Mouse (Mus musculus) neural tube, postnatal 0 days (tissue): ENCODE results near the gene Olfr700. TPM values are rescaled to one million over a fixed set of nuclear protein-coding genes. Genes with fewer than 3 reads are reported as not detected.

Experiments used
- polyA plus RNA-seq: library from polyadenylated mRNA; unstranded; fragments of >200 nt; fragmentation: Nextera tagmentation; extraction: Ambion mirVana; gene quantifications from 2 replicates; pipeline ENCODE4 v1.2.1, GENCODE M21; 2015

Gene Olfr700
- not detected in 2 replicates for polyA plus RNA-seq

GRCm38 (mm10) chr7:106808734-106809133, at the start of gene Olfr700:
TSS of gene Olfr700 (minus strand) at chr7:106808834.

GRCm38 (mm10) chr7:106843060-106843459, 34.4 kb upstream of the Olfr700 start, which contains the start of gene Olfr703:
TSS of gene Olfr703 (plus strand) at chr7:106843360.

DNA sequence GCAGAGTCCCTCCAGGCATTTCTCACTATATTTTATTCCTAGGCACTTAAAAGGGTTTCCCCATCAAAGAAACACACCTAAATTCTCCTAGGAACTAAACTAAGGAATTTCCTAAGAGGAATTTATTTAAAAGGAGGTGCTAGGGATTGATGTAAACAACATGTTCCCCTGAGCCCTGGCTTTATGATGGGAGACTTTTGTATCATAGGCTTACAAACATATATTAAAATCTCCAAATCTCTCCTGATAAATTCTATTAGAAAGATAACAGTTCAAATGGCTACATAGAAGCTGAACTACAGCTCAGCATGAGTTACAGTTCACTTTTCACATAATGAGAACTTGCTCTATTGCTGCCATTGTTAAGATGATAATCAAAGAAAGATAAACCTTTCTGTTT, 25.2 kb upstream of the Olfr700 start, which contains the start of gene Olfr702:
Gene Olfr702 (minus strand): TSS at position 101 of the 400 bp plus-strand sequence.

GRCm38 (mm10) chr7:106813829-106814228, 5.2 kb upstream of the Olfr700 start, which contains the start of gene Olfr701:
TSS of gene Olfr701 (plus strand) at chr7:106814129.

GRCm38 (mm10) chr7:106793098-106793497, 15.5 kb downstream of the Olfr700 start, which contains the start of gene Olfr699:
TSS of gene Olfr699 (minus strand) at chr7:106793198.

Other genes with a start within 250 kb of the Olfr700 start
- gene Olfr693, start 128.2 kb downstream of the Olfr700 start, polyA plus RNA-seq: 0.05 TPM in 1 of 2 replicates, not detected in the other
- gene Olfr694, start 117.0 kb downstream of the Olfr700 start, polyA plus RNA-seq: not detected in 2 replicates
- not detected in 2 replicates for gene Olfr695, start 92.4 kb downstream of the Olfr700 start, polyA plus RNA-seq
- gene Olfr697, start 66.4 kb downstream of the Olfr700 start, polyA plus RNA-seq: not detected in 2 replicates
- not detected in 2 replicates for gene Olfr698, start 53.4 kb downstream of the Olfr700 start, polyA plus RNA-seq
- gene Olfr699, start 15.6 kb downstream of the Olfr700 start, polyA plus RNA-seq: not detected in 2 replicates
- gene Olfr701, start 5.3 kb upstream of the Olfr700 start, polyA plus RNA-seq: not detected in 2 replicates
- gene Olfr702, start 25.1 kb upstream of the Olfr700 start, polyA plus RNA-seq: not detected in 2 replicates
- gene Olfr703, start 34.5 kb upstream of the Olfr700 start, polyA plus RNA-seq: not detected in 2 replicates
- gene Olfr704, start 54.4 kb upstream of the Olfr700 start, polyA plus RNA-seq: not detected in 2 replicates
- not detected in 2 replicates for gene Olfr705, start 68.1 kb upstream of the Olfr700 start, polyA plus RNA-seq
- not detected in 2 replicates for gene Olfr706, start 79.3 kb upstream of the Olfr700 start, polyA plus RNA-seq
- gene Olfr707, start 92.4 kb upstream of the Olfr700 start, polyA plus RNA-seq: not detected in 2 replicates
- not detected in 2 replicates for gene Olfr1532-ps1, start 99.2 kb upstream of the Olfr700 start, polyA plus RNA-seq
- gene Olfr709-ps1, start 123.4 kb upstream of the Olfr700 start, polyA plus RNA-seq: not detected in 2 replicates
- not detected in 2 replicates for gene Olfr710, start 139.5 kb upstream of the Olfr700 start, polyA plus RNA-seq
- gene Olfr6, start 155.1 kb upstream of the Olfr700 start, polyA plus RNA-seq: not detected in 2 replicates
- gene Olfr711, start 166.6 kb upstream of the Olfr700 start, polyA plus RNA-seq: not detected in 2 replicates
- not detected in 2 replicates for gene Olfr2, start 197.2 kb upstream of the Olfr700 start, polyA plus RNA-seq
- gene Olfr713, start 222.3 kb upstream of the Olfr700 start, polyA plus RNA-seq: not detected in 2 replicates